Mouse (Mus musculus) spleen, adult 2 months (tissue): ENCODE results near the gene Zfp385c.
A peak's percentile ranks its signal among the peaks of the same experiment; 100 is the strongest.

ENCODE experiments used
- CTCF ChIP-seq: fragments of 200-500 bp; IDR thresholded peaks from 2 replicates; pipeline ENCODE4 v1.5.1; 2011; ENCODE audit warnings: mild to moderate bottlenecking, inconsistent platforms; ENCODE audit not compliant: insufficient read depth, insufficient read length, insufficient replicate concordance; ENCODE audit errors: extremely low read depth
- POLR2A ChIP-seq: fragments of 200-500 bp; IDR thresholded peaks from 2 replicates; pipeline ENCODE4 v1.6.1; 2011; ENCODE audit warnings: low read depth, low read length, inconsistent platforms

DNA sequence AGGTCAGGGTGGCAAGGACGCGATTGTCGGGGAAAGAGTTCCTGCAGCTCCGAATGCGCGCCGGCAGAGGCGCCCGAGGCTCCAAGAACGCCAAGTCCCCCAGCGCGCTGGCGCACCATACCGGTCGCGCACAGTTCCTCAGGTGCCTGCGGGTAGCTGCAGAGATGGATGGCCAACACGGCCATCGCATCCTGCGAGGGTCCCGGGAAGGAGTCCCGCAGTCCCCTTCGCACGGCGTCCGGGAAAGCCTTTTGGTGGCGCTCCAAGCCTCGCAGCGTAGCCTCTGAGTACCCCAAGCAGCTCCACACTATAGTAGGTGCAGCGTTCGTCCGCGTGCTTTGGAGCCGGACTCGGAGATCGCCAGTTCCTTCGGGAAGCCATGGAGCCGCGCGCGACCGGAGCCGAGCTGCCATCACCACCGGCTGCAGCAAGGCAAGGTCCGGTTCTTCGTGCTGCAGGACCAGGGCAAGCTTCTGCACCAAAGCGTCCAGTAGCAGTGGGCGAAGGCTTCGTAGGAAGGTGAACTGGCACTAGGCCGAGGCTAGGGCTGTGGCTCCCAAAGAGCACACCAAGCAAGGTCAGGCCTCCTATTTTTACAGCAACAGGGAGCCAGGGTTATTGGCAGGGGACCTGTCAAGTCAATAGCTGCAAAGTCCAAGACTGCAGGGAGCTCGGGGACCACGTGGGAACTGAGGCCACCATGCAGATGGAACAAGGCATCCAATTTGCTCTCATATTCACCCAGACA is 51.9 kb downstream of the Zfp385c start:
- no peak for TF ChIP-seq POLR2A
- 0 out of 2 replicates have a peak, but pooled peaks have one; percentile 5 for TF ChIP-seq CTCF
